Mouse (Mus musculus) hindbrain, embryonic 14.5 days (tissue): ENCODE results near the gene Vcan. TPM values are rescaled to one million over a fixed set of nuclear protein-coding genes. Genes with fewer than 3 reads are reported as not detected.
A peak's percentile ranks its signal among the peaks of the same experiment; 100 is the strongest.

Experiments used
- ATAC-seq: fragments of 200-750 bp; cut with Nextera tagmentation; 2 replicates; pipeline ENCODE4 v1.8.0; 2017; ENCODE audit warnings: moderate number of reproducible peaks, mild to moderate bottlenecking, moderate TSS enrichment, moderate library complexity; ENCODE audit not compliant: low FRiP score
- DNase-seq: peaks from one replicate; pipeline ENCODE4 v3.0.0-alpha.2; 2015; ENCODE audit warnings: low spot score
- H3K27ac ChIP-seq: fragments of 300-500 bp; sonication (generic); 2 replicates; pipeline ENCODE4 v1.5.1; 2014; ENCODE audit warnings: mild to moderate bottlenecking, moderate library complexity
- H3K27me3 ChIP-seq: fragments of 300-500 bp; sonication (generic); 2 replicates; pipeline ENCODE4 v1.6.1; 2014; ENCODE audit warnings: mild to moderate bottlenecking, low read length, mixed read lengths; ENCODE audit not compliant: control insufficient read depth, insufficient read depth
- H3K36me3 ChIP-seq: fragments of 300-500 bp; sonication (generic); replicated peaks from 2 replicates; pipeline ENCODE4 v1.6.1; 2014; ENCODE audit not compliant: control insufficient read depth, insufficient read depth
- H3K4me1 ChIP-seq: fragments of 300-500 bp; sonication (generic); replicated peaks from 2 replicates; pipeline ENCODE4 v1.6.1; 2014; ENCODE audit warnings: antibody characterized with exemption, low read length, mixed read lengths; ENCODE audit not compliant: control insufficient read depth, insufficient read depth
- H3K4me2 ChIP-seq: fragments of 300-500 bp; sonication (generic); replicated peaks from 2 replicates; pipeline ENCODE4 v1.6.1; 2014; ENCODE audit warnings: mild to moderate bottlenecking, moderate library complexity
- H3K4me3 ChIP-seq: fragments of 300-500 bp; sonication (generic); replicated peaks from 2 replicates; pipeline ENCODE4 v1.5.1; 2014; ENCODE audit warnings: mild to moderate bottlenecking, low read length
- H3K9ac ChIP-seq: fragments of 300-500 bp; sonication (generic); 2 replicates; pipeline ENCODE4 v1.6.1; 2014
- H3K9me3 ChIP-seq: fragments of 300-500 bp; sonication (generic); 2 replicates; pipeline ENCODE4 v1.6.1; 2016; ENCODE audit warnings: low read length; ENCODE audit not compliant: control insufficient read depth
- WGBS: fragments of 180-500 bp; shearing (Covaris S2); extraction: QIAGEN DNeasy Blood & Tissue Kit; methylation state at CpG from one replicate; pipeline ENCODE4 v1.1.7; 2014; 5-methylcytosine and 5-hydroxymethylcytosine counted together
- polyA plus RNA-seq: library from polyadenylated mRNA; unstranded; fragments of >200 nt; fragmentation: Nextera tagmentation; extraction: Ambion mirVana; gene quantifications from 2 replicates; pipeline ENCODE4 v1.2.1, GENCODE M21; 2014

The Vcan gene
- polyA plus RNA-seq, result 39.3 and 40.6 TPM in 2 replicates

GRCm38 (mm10) chr13:89741766-89742685 is at the start of gene Vcan:
TSS of gene Vcan (minus strand) at chr13:89742509.
- 0% methylated on average over 40 of the region's 40 CpGs for WGBS
- Histone ChIP-seq H3K4me1 (peaks cover 5% of the 10 kb centered on the region; the same call in 1 of the 2 replicates), H3K27ac (peak within 1 kb of the TSS; percentile 86), H3K9ac (peak within 1 kb of the TSS; percentile 70), H3K36me3 (no peaks in the 10 kb centered on the region), H3K4me2 (peak within 1 kb of the TSS; percentile 98), H3K4me3 (peak within 1 kb of the TSS; percentile 69), H3K9me3 (no peaks in the 10 kb centered on the region), H3K27me3 (peaks cover 2% of the 10 kb centered on the region; the same call in 1 of the 2 replicates)
- DNase-seq (peak; percentile 61), ATAC-seq (peak; percentile 68)

GRCm38 (mm10) chr13:89791475-89791874 is 49.2 kb upstream of the Vcan start:
- Histone ChIP-seq H3K36me3 (no peaks in the 10 kb centered on the region), H3K9ac (no peak overlapping the region), H3K27me3 (no peaks in the 10 kb centered on the region), H3K4me1 (no peaks in the 10 kb centered on the region), H3K4me3 (no peak overlapping the region), H3K9me3 (no peaks in the 10 kb centered on the region), H3K27ac (no peak overlapping the region), H3K4me2 (no peak overlapping the region)
- DNase-seq (no peak), ATAC-seq (no peak)
- 59% methylated on average over 5 of the region's 5 CpGs for WGBS

- WGBS, result 75% methylated on average over 2 of the region's 2 CpGs
- no peak for ATAC-seq
- no peak for DNase-seq
- H3K4me1 ChIP-seq, result no peaks in the 10 kb centered on the region
- H3K9ac ChIP-seq, result no peak overlapping the region
- H3K4me3 ChIP-seq, result no peak overlapping the region
- H3K36me3 ChIP-seq, result no peaks in the 10 kb centered on the region
- no peaks in the 10 kb centered on the region for H3K27me3 ChIP-seq
- H3K9me3 ChIP-seq, result no peaks in the 10 kb centered on the region
- no peak overlapping the region for H3K27ac ChIP-seq
- no peak overlapping the region for H3K4me2 ChIP-seq
Measured at GRCm38 (mm10) chr13:89782886-89783285, 40.6 kb upstream of the Vcan start.

- DNase-seq, result no peak
- 45% methylated on average over 3 of the region's 3 CpGs for WGBS
Measured at GRCm38 (mm10) chr13:89780276-89780675, 38.0 kb upstream of the Vcan start.

GRCm38 (mm10) chr13:89779208-89779911 is 37.1 kb upstream of the Vcan start:
- H3K9ac ChIP-seq, result no peak overlapping the region
- H3K4me3 ChIP-seq, result no peak overlapping the region
- H3K27me3 ChIP-seq, result no peaks in the 10 kb centered on the region
- 65% methylated on average over 7 of the region's 7 CpGs for WGBS
- no peak overlapping the region for H3K27ac ChIP-seq
- H3K4me1 ChIP-seq, result no peaks in the 10 kb centered on the region
- DNase-seq (peak; percentile 85), ATAC-seq (no peak)
- H3K4me2 ChIP-seq, result no peak overlapping the region
- H3K9me3 ChIP-seq, result no peaks in the 10 kb centered on the region
- H3K36me3 ChIP-seq, result no peaks in the 10 kb centered on the region

More at GRCm38 (mm10) chr13:89780276-89780675, 38.0 kb upstream of the Vcan start:
- Histone ChIP-seq H3K4me2 (no peak overlapping the region), H3K4me3 (no peak overlapping the region), H3K9ac (no peak overlapping the region), H3K27me3 (no peaks in the 10 kb centered on the region), H3K9me3 (no peaks in the 10 kb centered on the region), H3K4me1 (no peaks in the 10 kb centered on the region), H3K36me3 (no peaks in the 10 kb centered on the region), H3K27ac (no peak overlapping the region)
- no peak for ATAC-seq

GRCm38 (mm10) chr13:89777764-89778163 is 35.5 kb upstream of the Vcan start:
- no peak overlapping the region for H3K9ac ChIP-seq
- WGBS, result 55% methylated on average over 1 of the region's 1 CpGs
- DNase-seq (no peak), ATAC-seq (no peak)
- H3K36me3 ChIP-seq, result no peaks in the 10 kb centered on the region
- no peaks in the 10 kb centered on the region for H3K9me3 ChIP-seq
- no peak overlapping the region for H3K4me3 ChIP-seq
- H3K27me3 ChIP-seq, result no peaks in the 10 kb centered on the region
- no peak overlapping the region for H3K27ac ChIP-seq
- H3K4me1 ChIP-seq, result no peaks in the 10 kb centered on the region
- H3K4me2 ChIP-seq, result no peak overlapping the region

- Histone ChIP-seq H3K4me2 (no peak overlapping the region), H3K4me1 (no peaks in the 10 kb centered on the region), H3K9me3 (no peaks in the 10 kb centered on the region), H3K9ac (no peak overlapping the region), H3K27me3 (no peaks in the 10 kb centered on the region), H3K36me3 (no peaks in the 10 kb centered on the region), H3K4me3 (no peak overlapping the region), H3K27ac (no peak overlapping the region)
- 97% methylated on average over 1 of the region's 1 CpGs for WGBS
- DNase-seq (no peak), ATAC-seq (no peak)
Measured at GRCm38 (mm10) chr13:89777146-89777545, 34.8 kb upstream of the Vcan start.

- 83% methylated on average over 1 of the region's 1 CpGs for WGBS
- no peak for ATAC-seq
- Histone ChIP-seq H3K27ac (no peak overlapping the region), H3K36me3 (no peaks in the 10 kb centered on the region), H3K27me3 (no peaks in the 10 kb centered on the region), H3K4me2 (no peak overlapping the region), H3K4me3 (no peak overlapping the region), H3K9me3 (no peaks in the 10 kb centered on the region), H3K9ac (no peak overlapping the region), H3K4me1 (no peaks in the 10 kb centered on the region)
- no peak for DNase-seq
Measured at GRCm38 (mm10) chr13:89766551-89766950, 24.2 kb upstream of the Vcan start.

GRCm38 (mm10) chr13:89765966-89766365 is 23.7 kb upstream of the Vcan start:
- no peak overlapping the region for H3K27ac ChIP-seq
- no peak overlapping the region for H3K4me3 ChIP-seq
- ATAC-seq (no peak), DNase-seq (no peak)
- H3K9me3 ChIP-seq, result no peaks in the 10 kb centered on the region
- no peaks in the 10 kb centered on the region for H3K27me3 ChIP-seq
- no peaks in the 10 kb centered on the region for H3K4me1 ChIP-seq
- H3K36me3 ChIP-seq, result no peaks in the 10 kb centered on the region
- no peak overlapping the region for H3K9ac ChIP-seq
- 97% methylated on average over 3 of the region's 3 CpGs for WGBS
- H3K4me2 ChIP-seq, result no peak overlapping the region
